Comparison of ENCODE assay signal across 26 mouse cellular contexts in genomic region chr9:121594771-121595170, GRCm38 (mm10). TPM values are rescaled to one million over a fixed set of nuclear protein-coding genes. Genes with fewer than 3 reads are reported as not detected.
"Had no signal": no experiment of that assay in that cellular context is flagged by ENCODE, and none has a peak within 500 bp of the region (broad histone marks: within the 10 kb centered on the region; RNA-seq: fewer than 3 reads in every experiment).

No protein-coding gene starts in this region.

- H3K36me3 ChIP-seq: kidney, embryonic 15.5 days; limb, embryonic 15.5 days; midbrain, embryonic 12.5 days; midbrain, embryonic 15.5 days; neural tube, embryonic 13.5 days had no signal

- H3K9ac ChIP-seq: kidney, embryonic 15.5 days; limb, embryonic 15.5 days; liver, embryonic 14.5 days; liver, postnatal 0 days; lung, embryonic 14.5 days; midbrain, embryonic 12.5 days; midbrain, embryonic 15.5 days; neural tube, embryonic 13.5 days had no signal

- H3K4me1 ChIP-seq: midbrain, embryonic 15.5 days; neural tube, embryonic 13.5 days had no signal

- H3K9me3 ChIP-seq: kidney, embryonic 15.5 days; limb, embryonic 15.5 days; midbrain, embryonic 12.5 days; midbrain, embryonic 15.5 days; neural tube, embryonic 13.5 days had no signal

- H3K4me3 ChIP-seq: kidney, embryonic 15.5 days; limb, embryonic 15.5 days; midbrain, embryonic 12.5 days; midbrain, embryonic 15.5 days; myocyte; neural tube, embryonic 13.5 days had no signal

- H3K4me2 ChIP-seq: kidney, embryonic 15.5 days; limb, embryonic 15.5 days; liver, embryonic 11.5 days; lung, embryonic 14.5 days; midbrain, embryonic 12.5 days; midbrain, embryonic 15.5 days; neural tube, embryonic 13.5 days had no signal

- DNase-seq: kidney, adult 11 months; kidney, adult 8-10 months; kidney, postnatal 14 days; kidney, postnatal 4 days; liver, postnatal 0 days; lung, embryonic 14.5 days; right cerebral cortex, adult 18-20 months; right cerebral cortex, postnatal 14 days; right cerebral cortex, postnatal 4 days; thymus, adult 2 months; thymus, postnatal 14 days; thymus, postnatal 4 days had no signal

- H3K27me3 ChIP-seq: limb, embryonic 15.5 days; midbrain, embryonic 12.5 days; midbrain, embryonic 15.5 days; neural tube, embryonic 13.5 days had no signal

- ATAC-seq: liver, postnatal 0 days; lung, postnatal 0 days; midbrain, embryonic 15.5 days had no signal

- H3K27ac ChIP-seq: kidney, embryonic 15.5 days; liver, embryonic 14.5 days; midbrain, embryonic 12.5 days; midbrain, embryonic 15.5 days; neural tube, embryonic 13.5 days; stomach, postnatal 0 days had no signal

RNA-seq across cellular contexts. Expression of gene Lyzl4, which starts 47.1 kb away (rescaled TPM):
- total RNA-seq: megakaryocyte, adult 5-6 weeks; monocyte, adult 5-6 weeks; neutrophil, adult 5-6 weeks had no signal
- polyA plus RNA-seq: kidney, embryonic 15.5 days; limb, embryonic 11.5 days; liver, embryonic 11.5 days; lung, embryonic 14.5 days; lung, postnatal 0 days; midbrain, embryonic 12.5 days; myocyte; neural tube, embryonic 13.5 days had no signal
